Mouse (Mus musculus): ENCODE measurements around the gene Yipf1. TPM values are rescaled to one million over a fixed set of nuclear protein-coding genes. Genes with fewer than 3 reads are reported as not detected.

Gene Yipf1
- polyA plus RNA-seq, 1 experiment from 2014 or later: 84.5 TPM

DNA sequence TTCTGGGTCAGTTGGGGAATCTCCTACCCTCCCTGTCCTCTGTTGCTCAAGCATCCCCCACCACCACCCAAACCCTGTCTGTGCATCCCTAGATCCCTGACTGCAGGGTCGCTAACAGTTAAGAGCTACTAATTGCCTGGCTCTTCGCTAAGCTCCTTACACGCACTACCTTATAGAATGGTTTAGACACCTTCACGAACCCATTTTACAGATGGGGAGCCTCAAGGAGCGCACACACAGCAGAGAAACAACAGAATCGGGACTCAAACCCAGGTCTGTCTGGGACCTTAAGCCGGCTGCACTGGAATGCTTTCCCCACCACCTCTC lies 279 bp downstream of the Yipf1 start:
- no peaks in the 10 kb centered on the region for H3K36me3 ChIP-seq (ENCODE audit: control insufficient read depth, insufficient read depth, low read length)
- peaks cover 8% of the 10 kb centered on the region for H3K4me1 ChIP-seq (ENCODE audit: control insufficient read depth, insufficient read depth, low read length)
- H3K9ac ChIP-seq (ENCODE audit: low read depth, low read length): peak overlapping the region; percentile 71
- H3K4me3 ChIP-seq (ENCODE audit: low read length): peak overlapping the region; percentile 76
- H3K27me3 ChIP-seq (replicated peaks; ENCODE audit: control insufficient read depth, insufficient read depth, low read length): no peaks in the 10 kb centered on the region
- peak; percentile 52 for ATAC-seq
- WGBS: 6% methylated on average over 7 of the region's 7 CpGs
- H3K27ac ChIP-seq (ENCODE audit: low read length): peak overlapping the region; percentile 30; the same call in 1 of the 2 replicates
- peak overlapping the region; percentile 82 for H3K4me2 ChIP-seq (ENCODE audit: low read depth, low read length)
- no peaks in the 10 kb centered on the region for H3K9me3 ChIP-seq (ENCODE audit: control insufficient read depth, low read length)

DNA sequence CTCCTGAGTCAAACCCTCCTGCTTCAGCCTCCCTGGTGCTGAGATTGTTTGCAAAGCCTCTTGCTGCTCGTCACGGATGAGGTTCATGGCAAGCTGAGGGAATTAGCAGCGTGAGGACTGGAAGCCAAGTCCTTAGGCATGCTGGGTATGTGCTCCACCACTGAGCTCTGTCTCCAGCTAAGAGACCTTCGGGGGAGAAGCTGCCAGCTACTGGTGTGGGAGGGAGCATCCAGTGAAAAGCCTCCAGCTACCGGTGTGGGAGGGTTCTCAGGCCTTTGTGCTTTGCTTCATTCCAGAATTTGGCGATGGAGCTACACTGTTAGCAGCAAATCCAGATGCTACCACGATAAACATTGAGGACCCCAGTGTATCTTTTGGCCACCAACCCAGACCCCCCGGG lies 4.5 kb downstream of the Yipf1 start:
- no peaks in the 10 kb centered on the region for H3K27me3 ChIP-seq (replicated peaks; ENCODE audit: control insufficient read depth, insufficient read depth, low read length)
- ATAC-seq: no peak

DNA sequence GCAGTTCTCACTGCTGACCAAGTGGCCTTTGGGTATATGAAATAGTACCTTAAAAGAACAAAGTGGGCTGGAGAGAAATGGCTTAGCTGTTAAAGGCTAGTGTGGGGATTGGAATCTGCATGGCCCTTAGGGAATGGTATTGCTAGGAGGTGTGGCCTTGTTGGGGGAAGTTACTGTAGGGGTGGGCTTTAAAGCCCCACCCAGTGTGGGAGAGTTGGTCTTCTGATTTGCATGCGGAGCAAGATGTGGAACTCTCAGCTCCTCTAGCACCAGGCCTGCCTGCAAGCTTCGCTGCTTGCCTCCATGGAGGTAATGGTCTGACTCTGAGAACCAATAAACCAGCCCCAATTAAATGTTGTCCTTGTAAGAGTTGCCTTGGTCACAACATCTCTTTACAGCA lies 6.9 kb downstream of the Yipf1 start:
- ATAC-seq: no peak
- Histone ChIP-seq H3K27me3 (replicated peaks; ENCODE audit: control insufficient read depth, insufficient read depth, low read length) (no peaks in the 10 kb centered on the region), H3K4me1 (ENCODE audit: control insufficient read depth, insufficient read depth, low read length) (peaks cover under 1% of the 10 kb centered on the region), H3K4me2 (ENCODE audit: low read depth, low read length) (no peak overlapping the region), H3K27ac (ENCODE audit: low read length) (no peak overlapping the region), H3K9me3 (ENCODE audit: control insufficient read depth, low read length) (no peaks in the 10 kb centered on the region), H3K4me3 (ENCODE audit: low read length) (no peak overlapping the region), H3K36me3 (ENCODE audit: control insufficient read depth, insufficient read depth, low read length) (no peaks in the 10 kb centered on the region), H3K9ac (ENCODE audit: low read depth, low read length) (no peak overlapping the region)
- 77% methylated on average over 2 of the region's 2 CpGs for WGBS

More for the DNA sequence above, 4.5 kb downstream of the Yipf1 start:
- no peak overlapping the region for H3K9ac ChIP-seq (ENCODE audit: low read depth, low read length)
- no peak overlapping the region for H3K4me3 ChIP-seq (ENCODE audit: low read length)
- no peak overlapping the region for H3K4me2 ChIP-seq (ENCODE audit: low read depth, low read length)
- no peaks in the 10 kb centered on the region for H3K9me3 ChIP-seq (ENCODE audit: control insufficient read depth, low read length)
- no peaks in the 10 kb centered on the region for H3K36me3 ChIP-seq (ENCODE audit: control insufficient read depth, insufficient read depth, low read length)
- no peak overlapping the region for H3K27ac ChIP-seq (ENCODE audit: low read length)
- WGBS: 76% methylated on average over 8 of the region's 8 CpGs
- peaks cover 8% of the 10 kb centered on the region for H3K4me1 ChIP-seq (ENCODE audit: control insufficient read depth, insufficient read depth, low read length)

GRCm38 (mm10) chr4:107323113-107323512 lies 8.9 kb downstream of the Yipf1 start:
- Histone ChIP-seq H3K9me3 (ENCODE audit: control insufficient read depth, low read length) (no peaks in the 10 kb centered on the region), H3K36me3 (ENCODE audit: control insufficient read depth, insufficient read depth, low read length) (no peaks in the 10 kb centered on the region), H3K9ac (ENCODE audit: low read depth, low read length) (no peak overlapping the region), H3K4me3 (ENCODE audit: low read length) (no peak overlapping the region), H3K4me1 (ENCODE audit: control insufficient read depth, insufficient read depth, low read length) (no peaks in the 10 kb centered on the region), H3K4me2 (ENCODE audit: low read depth, low read length) (no peak overlapping the region), H3K27ac (ENCODE audit: low read length) (no peak overlapping the region), H3K27me3 (replicated peaks; ENCODE audit: control insufficient read depth, insufficient read depth, low read length) (no peaks in the 10 kb centered on the region)
- WGBS: 78% methylated on average over 2 of the region's 2 CpGs
- peak; percentile 54; the same call in 1 of the 2 replicates for ATAC-seq

DNA sequence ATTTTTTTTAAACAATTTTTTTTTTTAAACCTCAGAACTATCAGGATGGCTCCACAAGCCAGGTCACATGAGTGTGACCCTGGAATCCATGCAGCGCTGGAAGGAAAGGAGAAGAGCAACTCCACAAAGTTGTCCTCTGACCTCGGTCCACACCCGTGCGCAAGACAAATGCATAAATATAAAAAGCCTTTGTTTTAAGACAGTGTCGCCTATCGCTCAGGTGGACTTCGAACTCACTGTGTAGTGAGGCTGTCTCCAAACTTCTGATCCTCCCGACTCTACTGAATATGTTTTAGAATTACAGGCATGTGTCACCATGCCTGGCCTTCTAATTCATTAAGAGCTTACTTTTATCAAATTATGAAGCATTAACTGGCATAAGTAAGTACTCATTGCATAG lies 14.4 kb downstream of the Yipf1 start:
- no peaks in the 10 kb centered on the region for H3K27me3 ChIP-seq (replicated peaks; ENCODE audit: control insufficient read depth, insufficient read depth, low read length)
- no peak overlapping the region for H3K4me2 ChIP-seq (ENCODE audit: low read depth, low read length)
- no peak overlapping the region for H3K4me3 ChIP-seq (ENCODE audit: low read length)
- no peaks in the 10 kb centered on the region for H3K9me3 ChIP-seq (ENCODE audit: control insufficient read depth, low read length)
- H3K9ac ChIP-seq (ENCODE audit: low read depth, low read length): no peak overlapping the region
- peak; percentile 85 for ATAC-seq
- H3K27ac ChIP-seq (ENCODE audit: low read length): no peak overlapping the region
- no peaks in the 10 kb centered on the region for H3K36me3 ChIP-seq (ENCODE audit: control insufficient read depth, insufficient read depth, low read length)
- WGBS: 68% methylated on average over 8 of the region's 8 CpGs
- no peaks in the 10 kb centered on the region for H3K4me1 ChIP-seq (ENCODE audit: control insufficient read depth, insufficient read depth, low read length)

DNA sequence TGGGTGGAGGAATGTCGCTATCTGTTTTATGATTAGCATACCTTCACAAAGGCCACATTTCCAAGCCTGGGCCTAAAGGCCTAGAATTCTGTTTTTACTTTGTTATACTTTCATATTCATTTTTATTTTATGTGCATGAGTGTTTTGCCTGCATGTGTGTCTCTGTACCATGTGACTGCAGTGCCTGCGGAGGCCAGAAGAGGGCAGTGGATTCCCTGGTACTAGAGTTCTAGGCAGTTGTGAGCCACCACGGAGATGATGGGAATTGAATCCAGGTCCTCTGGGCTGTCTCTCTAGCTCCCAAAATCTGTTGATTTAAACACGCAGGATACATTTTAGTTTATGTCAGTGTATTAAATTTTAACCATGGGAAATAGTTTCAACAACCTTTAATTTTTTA lies 19.4 kb downstream of the Yipf1 start:
- Histone ChIP-seq H3K9ac (ENCODE audit: low read depth, low read length) (no peak overlapping the region), H3K4me3 (ENCODE audit: low read length) (no peak overlapping the region), H3K27ac (ENCODE audit: low read length) (no peak overlapping the region), H3K9me3 (ENCODE audit: control insufficient read depth, low read length) (no peaks in the 10 kb centered on the region), H3K4me2 (ENCODE audit: low read depth, low read length) (no peak overlapping the region), H3K4me1 (ENCODE audit: control insufficient read depth, insufficient read depth, low read length) (no peaks in the 10 kb centered on the region), H3K27me3 (replicated peaks; ENCODE audit: control insufficient read depth, insufficient read depth, low read length) (no peaks in the 10 kb centered on the region), H3K36me3 (ENCODE audit: control insufficient read depth, insufficient read depth, low read length) (no peaks in the 10 kb centered on the region)
- no peak for ATAC-seq
- WGBS: 93% methylated on average over 4 of the region's 4 CpGs

GRCm38 (mm10) chr4:107336356-107336755 lies 22.2 kb downstream of the Yipf1 start:
- Histone ChIP-seq H3K4me2 (ENCODE audit: low read depth, low read length) (no peak overlapping the region), H3K9ac (ENCODE audit: low read depth, low read length) (no peak overlapping the region), H3K36me3 (ENCODE audit: control insufficient read depth, insufficient read depth, low read length) (no peaks in the 10 kb centered on the region), H3K27me3 (replicated peaks; ENCODE audit: control insufficient read depth, insufficient read depth, low read length) (no peaks in the 10 kb centered on the region), H3K4me1 (ENCODE audit: control insufficient read depth, insufficient read depth, low read length) (no peaks in the 10 kb centered on the region), H3K27ac (ENCODE audit: low read length) (no peak overlapping the region), H3K9me3 (ENCODE audit: control insufficient read depth, low read length) (no peaks in the 10 kb centered on the region), H3K4me3 (ENCODE audit: low read length) (no peak overlapping the region)
- 67% methylated on average over 8 of the region's 8 CpGs for WGBS
- ATAC-seq: no peak

DNA sequence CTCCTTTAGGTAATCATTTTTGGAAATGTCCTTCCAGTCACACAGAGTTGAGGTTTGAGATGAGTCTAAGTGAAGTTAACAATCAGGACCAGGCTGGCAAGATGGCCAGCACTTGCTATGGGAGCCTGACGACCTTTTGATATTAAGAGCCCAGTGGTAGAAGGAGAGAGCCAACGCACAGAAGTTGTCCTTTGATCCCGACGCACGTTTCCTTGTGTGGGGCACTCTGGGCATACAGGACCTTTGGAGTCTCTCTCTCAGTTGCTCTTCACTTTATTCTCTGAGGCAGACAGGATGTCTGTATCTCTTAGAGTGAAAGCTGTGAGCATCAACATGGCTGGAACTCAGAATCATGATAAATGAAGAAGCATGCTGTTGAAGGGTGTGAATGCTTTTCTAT lies 23.3 kb downstream of the Yipf1 start:
- Histone ChIP-seq H3K36me3 (ENCODE audit: control insufficient read depth, insufficient read depth, low read length) (no peaks in the 10 kb centered on the region), H3K4me2 (ENCODE audit: low read depth, low read length) (no peak overlapping the region), H3K9me3 (ENCODE audit: control insufficient read depth, low read length) (no peaks in the 10 kb centered on the region), H3K4me1 (ENCODE audit: control insufficient read depth, insufficient read depth, low read length) (no peaks in the 10 kb centered on the region), H3K27ac (ENCODE audit: low read length) (no peak overlapping the region), H3K4me3 (ENCODE audit: low read length) (no peak overlapping the region), H3K9ac (ENCODE audit: low read depth, low read length) (no peak overlapping the region), H3K27me3 (replicated peaks; ENCODE audit: control insufficient read depth, insufficient read depth, low read length) (no peaks in the 10 kb centered on the region)
- peak; percentile 44; the same call in 1 of the 2 replicates for ATAC-seq
- WGBS: 77% methylated on average over 5 of the region's 5 CpGs

DNA sequence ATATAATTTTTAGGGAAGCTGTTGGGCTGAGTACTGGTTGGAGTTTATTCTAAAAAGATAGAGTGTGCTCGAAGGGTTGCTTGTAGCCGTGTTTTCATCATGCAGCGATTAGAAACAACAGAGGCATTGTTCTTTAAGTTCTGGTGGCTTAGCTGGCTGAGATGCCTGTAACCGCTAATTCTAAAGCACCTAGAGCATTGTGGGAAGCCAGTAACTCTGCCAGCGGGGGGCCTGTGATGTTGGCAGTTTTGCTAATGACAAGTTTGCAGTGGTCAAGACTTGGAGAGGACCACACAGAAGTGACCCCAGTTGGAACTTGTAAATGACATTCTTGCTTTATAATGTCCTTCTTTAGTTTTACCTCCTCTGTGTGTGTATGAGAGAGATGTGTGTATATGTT lies 27.2 kb downstream of the Yipf1 start:
- Histone ChIP-seq H3K27me3 (replicated peaks; ENCODE audit: control insufficient read depth, insufficient read depth, low read length) (no peaks in the 10 kb centered on the region), H3K4me2 (ENCODE audit: low read depth, low read length) (no peak overlapping the region), H3K4me3 (ENCODE audit: low read length) (no peak overlapping the region), H3K27ac (ENCODE audit: low read length) (no peak overlapping the region), H3K9me3 (ENCODE audit: control insufficient read depth, low read length) (no peaks in the 10 kb centered on the region), H3K4me1 (ENCODE audit: control insufficient read depth, insufficient read depth, low read length) (no peaks in the 10 kb centered on the region), H3K36me3 (ENCODE audit: control insufficient read depth, insufficient read depth, low read length) (no peaks in the 10 kb centered on the region), H3K9ac (ENCODE audit: low read depth, low read length) (no peak overlapping the region)
- ATAC-seq: no peak
- WGBS: 63% methylated on average over 5 of the region's 5 CpGs

- Histone ChIP-seq H3K9me3 (ENCODE audit: control insufficient read depth, low read length) (no peaks in the 10 kb centered on the region), H3K4me3 (ENCODE audit: low read length) (no peak overlapping the region), H3K27ac (ENCODE audit: low read length) (no peak overlapping the region), H3K27me3 (replicated peaks; ENCODE audit: control insufficient read depth, insufficient read depth, low read length) (no peaks in the 10 kb centered on the region), H3K9ac (ENCODE audit: low read depth, low read length) (no peak overlapping the region), H3K4me1 (ENCODE audit: control insufficient read depth, insufficient read depth, low read length) (peaks cover 3% of the 10 kb centered on the region; the same call in 1 of the 2 replicates), H3K4me2 (ENCODE audit: low read depth, low read length) (no peak overlapping the region), H3K36me3 (ENCODE audit: control insufficient read depth, insufficient read depth, low read length) (no peaks in the 10 kb centered on the region)
- no peak for ATAC-seq
- WGBS: 84% methylated on average over 7 of the region's 7 CpGs
Measured at GRCm38 (mm10) chr4:107344612-107345011, 30.4 kb downstream of the Yipf1 start.

Measured in intestine, embryonic 16.5 days (tissue).